Mouse (Mus musculus): ENCODE measurements around the gene Ift46. TPM values are rescaled to one million over a fixed set of nuclear protein-coding genes. Genes with fewer than 3 reads are reported as not detected.
A peak's percentile ranks its signal among the peaks of the same experiment; 100 is the strongest.

The Ift46 gene
- 13.4 and 26.2 TPM in 2 replicates for polyA plus RNA-seq (2012; rRNA removed)

GRCm38 (mm10) chr9:44767101-44768028 is at the start of gene Ift46, which contains the start of gene Arcn1:
TSS of gene Ift46 (plus strand) at chr9:44767908.
TSS of gene Arcn1 (minus strand) at chr9:44767845.
- TF ChIP-seq CTCF (IDR thresholded peaks at IDR 0.05; ENCODE audit: extremely low read depth, insufficient read length, insufficient replicate concordance, low read depth, low read length) (no peak), POLR2A (IDR thresholded peaks at IDR 0.05; ENCODE audit: low read depth, low read length) (peak; percentile 78)
- peak within 1 kb of the TSS; percentile 94 for H3K4me3 ChIP-seq (ENCODE audit: low read depth, low read length)
- no peaks in the 10 kb centered on the region for H3K36me3 ChIP-seq (ENCODE audit: control insufficient read depth, insufficient read depth, low read length)
- WGBS: under 1% methylated on average over 82 of the region's 82 CpGs
- no peaks in the 10 kb centered on the region for H3K27me3 ChIP-seq (ENCODE audit: control insufficient read depth, insufficient read depth, low read length)
- H3K4me1 ChIP-seq (ENCODE audit: control insufficient read depth, insufficient read depth, insufficient read length, low read length): peaks cover 5% of the 10 kb centered on the region; the same call in 1 of the 2 replicates
- peak within 1 kb of the TSS; percentile 90 for H3K27ac ChIP-seq (ENCODE audit: insufficient read depth, low read depth, low read length)

DNA sequence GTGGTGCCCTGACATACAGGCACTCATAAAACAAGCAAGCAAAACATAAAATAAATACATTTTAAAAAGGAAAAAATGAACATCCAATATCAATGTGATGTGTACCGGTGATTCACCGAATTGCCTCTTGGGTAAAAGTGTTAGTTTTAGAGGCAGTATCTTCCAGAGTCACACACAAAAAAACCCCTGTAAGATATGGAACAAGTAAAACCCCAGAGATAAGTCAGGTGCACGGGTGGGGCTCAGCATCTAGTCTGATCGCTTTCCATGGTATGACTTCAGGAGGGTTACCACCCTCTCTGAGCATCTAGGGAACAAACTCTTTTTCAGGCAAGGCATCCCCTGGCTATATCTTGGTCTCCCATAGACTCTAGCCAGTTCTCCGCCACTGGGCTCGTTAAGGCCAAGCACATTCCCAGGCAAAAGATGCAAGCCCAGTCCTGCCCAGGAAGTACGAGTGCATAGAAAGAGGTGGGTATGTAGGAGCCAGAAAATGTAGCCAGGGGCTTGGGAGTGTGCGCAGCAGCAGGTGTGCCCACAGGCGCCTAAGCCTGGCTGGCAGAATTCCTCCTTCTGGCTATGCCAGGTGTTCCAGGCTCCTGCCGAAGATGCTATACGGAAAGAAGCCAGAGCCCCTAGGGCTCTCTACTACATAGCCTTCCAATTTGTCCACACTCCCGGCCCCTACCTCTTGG is 48.6 kb upstream of the Ift46 start:
- no peaks in the 10 kb centered on the region for H3K27me3 ChIP-seq (ENCODE audit: control insufficient read depth, insufficient read depth, low read length)
- no peaks in the 10 kb centered on the region; the same call in 1 of the 2 replicates for H3K36me3 ChIP-seq (ENCODE audit: control insufficient read depth, insufficient read depth, low read length)
- TF ChIP-seq POLR2A (IDR thresholded peaks at IDR 0.05; ENCODE audit: low read depth, low read length) (no peak), CTCF (IDR thresholded peaks at IDR 0.05; ENCODE audit: extremely low read depth, insufficient read length, insufficient replicate concordance, low read depth, low read length) (no peak)
- WGBS: 79% methylated on average over 12 of the region's 12 CpGs
- peaks cover 23% of the 10 kb centered on the region for H3K4me1 ChIP-seq (ENCODE audit: control insufficient read depth, insufficient read depth, insufficient read length, low read length)
- no peak overlapping the region for H3K4me3 ChIP-seq (ENCODE audit: low read depth, low read length)
- no peak overlapping the region for H3K27ac ChIP-seq (ENCODE audit: insufficient read depth, low read depth, low read length)

DNA sequence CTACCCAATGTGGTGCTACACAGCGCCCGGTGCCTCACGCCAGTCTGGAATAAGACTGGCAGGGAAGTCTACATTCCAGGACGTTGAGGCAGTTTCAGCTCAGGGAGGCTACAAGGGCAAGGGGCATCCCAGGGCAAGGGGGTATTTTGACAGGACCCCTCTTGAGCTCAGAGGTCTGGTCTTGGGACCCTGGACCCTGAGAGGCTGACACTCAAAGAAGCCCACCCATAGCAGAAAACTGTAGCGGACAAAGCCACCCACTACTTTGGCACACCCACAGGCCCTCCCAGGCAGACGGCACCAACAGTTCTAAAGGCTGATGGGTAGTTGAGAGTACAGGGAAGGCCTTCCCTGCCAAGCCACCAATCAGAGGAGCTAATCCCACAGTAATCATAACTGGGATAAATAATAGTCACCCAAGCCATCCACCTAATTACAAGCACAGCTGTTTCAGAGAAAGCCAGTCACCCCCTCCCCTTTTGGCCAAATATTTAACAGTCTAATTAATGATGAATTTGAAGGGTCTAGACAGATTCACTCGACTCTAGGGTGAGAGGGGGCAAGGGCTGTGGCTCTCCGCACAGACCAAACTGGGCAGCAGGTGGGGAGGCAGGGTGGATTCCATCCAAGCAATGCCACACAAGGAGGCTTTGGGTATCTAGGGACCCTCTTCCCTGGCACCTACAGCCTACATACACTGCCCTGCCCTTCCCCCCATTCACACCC is 47.9 kb upstream of the Ift46 start:
- H3K4me1 ChIP-seq (ENCODE audit: control insufficient read depth, insufficient read depth, insufficient read length, low read length): peaks cover 23% of the 10 kb centered on the region
- no peaks in the 10 kb centered on the region; the same call in 1 of the 2 replicates for H3K36me3 ChIP-seq (ENCODE audit: control insufficient read depth, insufficient read depth, low read length)
- WGBS: 76% methylated on average over 8 of the region's 8 CpGs
- no peak overlapping the region for H3K27ac ChIP-seq (ENCODE audit: insufficient read depth, low read depth, low read length)
- TF ChIP-seq POLR2A (IDR thresholded peaks at IDR 0.05; ENCODE audit: low read depth, low read length) (no peak), CTCF (IDR thresholded peaks at IDR 0.05; ENCODE audit: extremely low read depth, insufficient read length, insufficient replicate concordance, low read depth, low read length) (no peak)
- no peak overlapping the region for H3K4me3 ChIP-seq (ENCODE audit: low read depth, low read length)
- H3K27me3 ChIP-seq (ENCODE audit: control insufficient read depth, insufficient read depth, low read length): no peaks in the 10 kb centered on the region

- no peak for TF ChIP-seq POLR2A (IDR thresholded peaks at IDR 0.05; ENCODE audit: low read depth, low read length)
- no peak for TF ChIP-seq CTCF (IDR thresholded peaks at IDR 0.05; ENCODE audit: extremely low read depth, insufficient read length, insufficient replicate concordance, low read depth, low read length)
- Histone ChIP-seq H3K4me3 (ENCODE audit: low read depth, low read length) (peak overlapping the region; percentile 76), H3K27ac (ENCODE audit: insufficient read depth, low read depth, low read length) (no peak overlapping the region), H3K27me3 (ENCODE audit: control insufficient read depth, insufficient read depth, low read length) (no peaks in the 10 kb centered on the region), H3K4me1 (ENCODE audit: control insufficient read depth, insufficient read depth, insufficient read length, low read length) (peaks cover 23% of the 10 kb centered on the region), H3K36me3 (ENCODE audit: control insufficient read depth, insufficient read depth, low read length) (no peaks in the 10 kb centered on the region; the same call in 1 of the 2 replicates)
- 15% methylated on average over 9 of the region's 9 CpGs for WGBS
Observed at GRCm38 (mm10) chr9:44720358-44721153, 47.2 kb upstream of the Ift46 start.

- 2% methylated on average over 40 of the region's 40 CpGs for WGBS
Observed at GRCm38 (mm10) chr9:44721154-44721876, 46.4 kb upstream of the Ift46 start.

GRCm38 (mm10) chr9:44721877-44722186 is 45.9 kb upstream of the Ift46 start:
- no peak overlapping the region for H3K4me3 ChIP-seq (ENCODE audit: low read depth, low read length)
- no peaks in the 10 kb centered on the region for H3K27me3 ChIP-seq (ENCODE audit: control insufficient read depth, insufficient read depth, low read length)
- no peaks in the 10 kb centered on the region for H3K36me3 ChIP-seq (ENCODE audit: control insufficient read depth, insufficient read depth, low read length)
- peaks cover 24% of the 10 kb centered on the region for H3K4me1 ChIP-seq (ENCODE audit: control insufficient read depth, insufficient read depth, insufficient read length, low read length)
- WGBS: 71% methylated on average over 3 of the region's 3 CpGs
- TF ChIP-seq POLR2A (IDR thresholded peaks at IDR 0.05; ENCODE audit: low read depth, low read length) (no peak), CTCF (IDR thresholded peaks at IDR 0.05; ENCODE audit: extremely low read depth, insufficient read length, insufficient replicate concordance, low read depth, low read length) (no peak)
- H3K27ac ChIP-seq (ENCODE audit: insufficient read depth, low read depth, low read length): no peak overlapping the region

More at GRCm38 (mm10) chr9:44721154-44721876, 46.4 kb upstream of the Ift46 start:
- Histone ChIP-seq H3K4me3 (ENCODE audit: low read depth, low read length) (peak overlapping the region; percentile 76), H3K36me3 (ENCODE audit: control insufficient read depth, insufficient read depth, low read length) (no peaks in the 10 kb centered on the region), H3K27ac (ENCODE audit: insufficient read depth, low read depth, low read length) (no peak overlapping the region), H3K4me1 (ENCODE audit: control insufficient read depth, insufficient read depth, insufficient read length, low read length) (peaks cover 23% of the 10 kb centered on the region), H3K27me3 (ENCODE audit: control insufficient read depth, insufficient read depth, low read length) (no peaks in the 10 kb centered on the region)
- TF ChIP-seq POLR2A (IDR thresholded peaks at IDR 0.05; ENCODE audit: low read depth, low read length) (peak; percentile 22; the same call in 1 of the 2 replicates), CTCF (IDR thresholded peaks at IDR 0.05; ENCODE audit: extremely low read depth, insufficient read length, insufficient replicate concordance, low read depth, low read length) (peak; percentile 38; the same call in 1 of the 2 replicates)

Measured in small intestine, adult 2 months (tissue).